Mouse (Mus musculus): ENCODE results near the gene Gpr153. TPM values are rescaled to one million over a fixed set of nuclear protein-coding genes. Genes with fewer than 3 reads are reported as not detected.

The Gpr153 gene
- polyA plus RNA-seq, 1 experiment from 2014 or later: 9.0 TPM

GRCm38 (mm10) chr4:152313211-152313632 lies 39.2 kb downstream of the Gpr153 start:
- peak overlapping the region; percentile 59 for H3K4me2 ChIP-seq
- H3K4me3 ChIP-seq: peak overlapping the region; percentile 40
- no peaks in the 10 kb centered on the region for H3K9me3 ChIP-seq
- H3K4me1 ChIP-seq (replicated peaks): peaks cover 36% of the 10 kb centered on the region
- H3K27ac ChIP-seq: no peak overlapping the region
- peak; percentile 65 for ATAC-seq (ENCODE audit: low FRiP score)
- WGBS: under 1% methylated on average over 29 of the region's 29 CpGs
- H3K9ac ChIP-seq: peak overlapping the region; percentile 64
- peaks cover 95% of the 10 kb centered on the region for H3K27me3 ChIP-seq
- peaks cover 7% of the 10 kb centered on the region; the same call in 1 of the 2 replicates for H3K36me3 ChIP-seq

- Histone ChIP-seq H3K9me3 (no peaks in the 10 kb centered on the region), H3K9ac (no peak overlapping the region), H3K4me2 (peak overlapping the region; percentile 59), H3K36me3 (peaks cover 4% of the 10 kb centered on the region; the same call in 1 of the 2 replicates), H3K27me3 (peaks cover 100% of the 10 kb centered on the region), H3K4me3 (peak overlapping the region; percentile 40; the same call in 1 of the 2 replicates), H3K27ac (no peak overlapping the region), H3K4me1 (replicated peaks) (peaks cover 43% of the 10 kb centered on the region)
- no peak for ATAC-seq (ENCODE audit: low FRiP score)
Observed at GRCm38 (mm10) chr4:152313934-152314333, 39.9 kb downstream of the Gpr153 start.

GRCm38 (mm10) chr4:152315498-152316213 lies 41.6 kb downstream of the Gpr153 start:
- H3K9me3 ChIP-seq: no peaks in the 10 kb centered on the region
- 1% methylated on average over 43 of the region's 43 CpGs for WGBS
- no peak for ATAC-seq (ENCODE audit: low FRiP score)
- peak overlapping the region; percentile 57 for H3K4me2 ChIP-seq
- H3K4me1 ChIP-seq (replicated peaks): peaks cover 43% of the 10 kb centered on the region
- H3K9ac ChIP-seq: peak overlapping the region; percentile 62
- no peak overlapping the region for H3K27ac ChIP-seq
- H3K36me3 ChIP-seq: no peaks in the 10 kb centered on the region
- H3K27me3 ChIP-seq: peaks cover 87% of the 10 kb centered on the region
- peak overlapping the region; percentile 37 for H3K4me3 ChIP-seq

- Histone ChIP-seq H3K4me2 (no peak overlapping the region), H3K27me3 (peaks cover 76% of the 10 kb centered on the region), H3K4me1 (replicated peaks) (peaks cover 34% of the 10 kb centered on the region), H3K27ac (no peak overlapping the region), H3K4me3 (no peak overlapping the region), H3K9me3 (no peaks in the 10 kb centered on the region), H3K9ac (0 out of 2 replicates have a peak overlapping the region, but pooled peaks have one; percentile 36), H3K36me3 (no peaks in the 10 kb centered on the region)
- ATAC-seq (ENCODE audit: low FRiP score): no peak
- WGBS: 90% methylated on average over 6 of the region's 6 CpGs
Observed at GRCm38 (mm10) chr4:152317631-152318033, 43.6 kb downstream of the Gpr153 start.

- no peak for ATAC-seq (ENCODE audit: low FRiP score)
- Histone ChIP-seq H3K9me3 (no peaks in the 10 kb centered on the region), H3K4me1 (replicated peaks) (peaks cover 24% of the 10 kb centered on the region), H3K4me2 (peak within 1 kb of the TSS; percentile 29), H3K27ac (no peak within 1 kb of the TSS), H3K36me3 (no peaks in the 10 kb centered on the region), H3K4me3 (peak within 1 kb of the TSS; percentile 18; the same call in 1 of the 2 replicates), H3K27me3 (peaks cover 69% of the 10 kb centered on the region), H3K9ac (peak within 1 kb of the TSS; percentile 51; the same call in 1 of the 2 replicates)
- 4% methylated on average over 26 of the region's 26 CpGs for WGBS
Observed at GRCm38 (mm10) chr4:152318517-152319234, 44.6 kb downstream of the Gpr153 start, which contains the start of gene Rnf207. TSS of gene Rnf207 (minus strand) at chr4:152318993.

- Histone ChIP-seq H3K36me3 (no peaks in the 10 kb centered on the region), H3K4me1 (replicated peaks) (peaks cover 10% of the 10 kb centered on the region), H3K9ac (peak overlapping the region; percentile 24; the same call in 1 of the 2 replicates), H3K27ac (no peak overlapping the region), H3K9me3 (no peaks in the 10 kb centered on the region), H3K4me2 (no peak overlapping the region), H3K4me3 (no peak overlapping the region), H3K27me3 (peaks cover 41% of the 10 kb centered on the region)
- WGBS: 58% methylated on average over 5 of the region's 5 CpGs
- ATAC-seq (ENCODE audit: low FRiP score): no peak
Observed at GRCm38 (mm10) chr4:152321464-152321863, 47.4 kb downstream of the Gpr153 start.

GRCm38 (mm10) chr4:152324641-152325562 lies 50.9 kb downstream of the Gpr153 start:
- no peak overlapping the region for H3K27ac ChIP-seq
- no peaks in the 10 kb centered on the region for H3K9me3 ChIP-seq
- no peak overlapping the region for H3K9ac ChIP-seq
- 0 out of 2 replicates have a peak, but pooled peaks cover 12% of the 10 kb centered on the region for H3K27me3 ChIP-seq
- WGBS: 58% methylated on average over 16 of the region's 16 CpGs
- H3K4me3 ChIP-seq: peak overlapping the region; percentile 95
- ATAC-seq (ENCODE audit: low FRiP score): peak; percentile 44
- peaks cover 22% of the 10 kb centered on the region for H3K4me1 ChIP-seq (replicated peaks)
- H3K36me3 ChIP-seq: peaks cover 14% of the 10 kb centered on the region
- H3K4me2 ChIP-seq: peak overlapping the region; percentile 88

- peaks cover 22% of the 10 kb centered on the region for H3K4me1 ChIP-seq (replicated peaks)
- WGBS: under 1% methylated on average over 70 of the region's 70 CpGs
- H3K4me3 ChIP-seq: peak within 1 kb of the TSS; percentile 95
- no peaks in the 10 kb centered on the region for H3K9me3 ChIP-seq
- peak within 1 kb of the TSS; percentile 98 for H3K9ac ChIP-seq
- peak; percentile 95 for ATAC-seq (ENCODE audit: low FRiP score)
- H3K27me3 ChIP-seq: 0 out of 2 replicates have a peak, but pooled peaks cover 12% of the 10 kb centered on the region
- H3K27ac ChIP-seq: peak within 1 kb of the TSS; percentile 76
- H3K4me2 ChIP-seq: peak within 1 kb of the TSS; percentile 88
- peaks cover 23% of the 10 kb centered on the region for H3K36me3 ChIP-seq
Observed at GRCm38 (mm10) chr4:152325574-152326411, 51.8 kb downstream of the Gpr153 start, which contains the start of gene Rpl22. TSS of gene Rpl22 (plus strand) at chr4:152325742.

- H3K4me3 ChIP-seq: peak overlapping the region; percentile 95
- H3K4me2 ChIP-seq: peak overlapping the region; percentile 88
- H3K9me3 ChIP-seq: no peaks in the 10 kb centered on the region
- no peak for ATAC-seq (ENCODE audit: low FRiP score)
- peaks cover 31% of the 10 kb centered on the region for H3K36me3 ChIP-seq
- peak overlapping the region; percentile 98 for H3K9ac ChIP-seq
- H3K4me1 ChIP-seq (replicated peaks): peaks cover 22% of the 10 kb centered on the region
- 2% methylated on average over 11 of the region's 11 CpGs for WGBS
- no peak overlapping the region for H3K27ac ChIP-seq
- H3K27me3 ChIP-seq: 0 out of 2 replicates have a peak, but pooled peaks cover 9% of the 10 kb centered on the region
Observed at GRCm38 (mm10) chr4:152326543-152326942, 52.5 kb downstream of the Gpr153 start.

- no peak overlapping the region for H3K4me3 ChIP-seq
- no peak overlapping the region for H3K9ac ChIP-seq
- H3K27me3 ChIP-seq: no peaks in the 10 kb centered on the region
- H3K36me3 ChIP-seq: peaks cover 48% of the 10 kb centered on the region
- WGBS: 81% methylated on average over 6 of the region's 6 CpGs
- ATAC-seq (ENCODE audit: low FRiP score): no peak
- no peaks in the 10 kb centered on the region for H3K9me3 ChIP-seq
- H3K27ac ChIP-seq: no peak overlapping the region
- no peak overlapping the region for H3K4me2 ChIP-seq
- H3K4me1 ChIP-seq (replicated peaks): peaks cover 22% of the 10 kb centered on the region
Observed at GRCm38 (mm10) chr4:152328691-152329090, 54.7 kb downstream of the Gpr153 start.

GRCm38 (mm10) chr4:152332952-152333351 lies 58.9 kb downstream of the Gpr153 start:
- Histone ChIP-seq H3K9me3 (no peaks in the 10 kb centered on the region), H3K4me3 (no peak overlapping the region), H3K4me2 (no peak overlapping the region), H3K27ac (no peak overlapping the region), H3K4me1 (replicated peaks) (0 out of 2 replicates have a peak, but pooled peaks cover 5% of the 10 kb centered on the region), H3K27me3 (peaks cover 7% of the 10 kb centered on the region; the same call in 1 of the 2 replicates), H3K9ac (no peak overlapping the region), H3K36me3 (peaks cover 69% of the 10 kb centered on the region)
- 42% methylated on average over 2 of the region's 2 CpGs for WGBS
- peak; percentile 23; the same call in 1 of the 2 replicates for ATAC-seq (ENCODE audit: low FRiP score)
